Mouse (Mus musculus) granulocyte monocyte progenitor cell, adult 5-6 weeks (primary cell): ENCODE measurements at regions not wholly inside any gene's neighbourhood (a gene's known extent, or its start where the extent isn't known, plus 50 kb on each side); places are given as distances from the start of the nearest gene placed in this dataset.

ENCODE experiments used
- ATAC-seq: replicated peaks from 2 replicates; pipeline ENCODE4 v1.8.0; 2016; ENCODE audit warnings: mild to moderate bottlenecking, moderate TSS enrichment, inconsistent platforms; ENCODE audit not compliant: poor library complexity, severe bottlenecking

- ATAC-seq = no peak
These were observed 262.8 kb upstream of the Fermt1 start for GRCm38 (mm10) chr2:133208498-133208897.

- no peak for ATAC-seq
These were observed 276.3 kb upstream of the Fermt1 start for GRCm38 (mm10) chr2:133221762-133222556.

- no peak for ATAC-seq
These were observed 289.6 kb upstream of the Fermt1 start for GRCm38 (mm10) chr2:133235175-133235920.

GRCm38 (mm10) chr2:133252131-133252530 is 299.8 kb upstream of the Bmp2 start:
- no peak for ATAC-seq

GRCm38 (mm10) chr2:133274424-133274823 is 277.5 kb upstream of the Bmp2 start:
- no peak for ATAC-seq

- ATAC-seq = no peak
These were observed 273.4 kb upstream of the Bmp2 start for GRCm38 (mm10) chr2:133278546-133278945.

- ATAC-seq = no peak
These were observed 272.7 kb upstream of the Bmp2 start for GRCm38 (mm10) chr2:133279275-133279674.

- ATAC-seq = no peak
These were observed 269.3 kb upstream of the Bmp2 start for GRCm38 (mm10) chr2:133282692-133283091.

GRCm38 (mm10) chr2:133283709-133284108 is 268.2 kb upstream of the Bmp2 start:
- ATAC-seq = no peak

GRCm38 (mm10) chr2:133294136-133294535 is 257.8 kb upstream of the Bmp2 start:
- no peak for ATAC-seq

GRCm38 (mm10) chr2:133305936-133306335 is 246.0 kb upstream of the Bmp2 start:
- no peak for ATAC-seq

- ATAC-seq = no peak
These were observed 241.0 kb upstream of the Bmp2 start for GRCm38 (mm10) chr2:133311001-133311400.

- ATAC-seq = no peak
These were observed 225.5 kb upstream of the Bmp2 start for GRCm38 (mm10) chr2:133326290-133327050.

GRCm38 (mm10) chr2:133327653-133328052 is 224.3 kb upstream of the Bmp2 start:
- no peak for ATAC-seq

GRCm38 (mm10) chr2:133336177-133336901 is 215.6 kb upstream of the Bmp2 start:
- ATAC-seq = no peak

- ATAC-seq = no peak
These were observed 213.8 kb upstream of the Bmp2 start for GRCm38 (mm10) chr2:133338150-133338549.

GRCm38 (mm10) chr2:133341352-133341751 is 210.6 kb upstream of the Bmp2 start:
- no peak for ATAC-seq

GRCm38 (mm10) chr2:133345964-133346788 is 205.8 kb upstream of the Bmp2 start:
- ATAC-seq = no peak

GRCm38 (mm10) chr2:133346789-133347424 is 205.1 kb upstream of the Bmp2 start:
- no peak for ATAC-seq
